Mouse (Mus musculus): Measurements from ENCODE around the gene Mob3b. TPM values are rescaled to one million over a fixed set of nuclear protein-coding genes. Genes with fewer than 3 reads are reported as not detected.
"Not testable (repeated sequence)": the region's sequence is repeated elsewhere in the genome, so short reads cannot be mapped to it uniquely, and the experiment has no call there.

Gene Mob3b
- polyA plus RNA-seq, 1 experiment from 2014 or later: 8.4 TPM

GRCm38 (mm10) chr4:34907026-34907425 is 250.3 kb downstream of the Mob3b start:
- Histone ChIP-seq H3K36me3 (no peaks in the 10 kb centered on the region), H3K4me3 (no peak overlapping the region), H3K27me3 (replicated peaks) (no peaks in the 10 kb centered on the region), H3K9me3 (no peaks in the 10 kb centered on the region), H3K27ac (no peak overlapping the region), H3K4me1 (no peaks in the 10 kb centered on the region), H3K9ac (no peak overlapping the region), H3K4me2 (replicated peaks) (no peak overlapping the region)
- ATAC-seq (ENCODE audit: low FRiP score, low read depth): no peak
- 49% methylated on average over 14 of the region's 14 CpGs for WGBS

GRCm38 (mm10) chr4:34906151-34906550 is 251.1 kb downstream of the Mob3b start:
- no peak for ATAC-seq (ENCODE audit: low FRiP score, low read depth)
- 82% methylated on average over 4 of the region's 4 CpGs for WGBS

GRCm38 (mm10) chr4:34905396-34905795 is 251.9 kb downstream of the Mob3b start:
- H3K9me3 ChIP-seq: no peaks in the 10 kb centered on the region
- WGBS: 65% methylated on average over 5 of the region's 5 CpGs

More at GRCm38 (mm10) chr4:34906151-34906550, 251.1 kb downstream of the Mob3b start:
- no peaks in the 10 kb centered on the region for H3K9me3 ChIP-seq
- H3K27ac ChIP-seq: no peak overlapping the region
- no peak overlapping the region for H3K4me2 ChIP-seq (replicated peaks)
- H3K4me1 ChIP-seq: no peaks in the 10 kb centered on the region
- H3K27me3 ChIP-seq (replicated peaks): no peaks in the 10 kb centered on the region
- H3K9ac ChIP-seq: no peak overlapping the region
- H3K36me3 ChIP-seq: no peaks in the 10 kb centered on the region
- no peak overlapping the region for H3K4me3 ChIP-seq

GRCm38 (mm10) chr4:34901582-34901981 is 255.7 kb downstream of the Mob3b start:
- H3K4me2 ChIP-seq (replicated peaks); H3K4me3 ChIP-seq; H3K4me1 ChIP-seq; H3K27me3 ChIP-seq (replicated peaks); H3K27ac ChIP-seq; ATAC-seq (ENCODE audit: low FRiP score, low read depth); H3K9ac ChIP-seq; H3K9me3 ChIP-seq; H3K36me3 ChIP-seq: not testable (repeated sequence)
- WGBS: 80% methylated on average over 3 of the region's 3 CpGs

More at GRCm38 (mm10) chr4:34905396-34905795, 251.9 kb downstream of the Mob3b start:
- H3K36me3 ChIP-seq: no peaks in the 10 kb centered on the region
- no peak overlapping the region for H3K9ac ChIP-seq
- no peaks in the 10 kb centered on the region for H3K27me3 ChIP-seq (replicated peaks)
- no peaks in the 10 kb centered on the region for H3K4me1 ChIP-seq
- H3K4me3 ChIP-seq: no peak overlapping the region
- ATAC-seq (ENCODE audit: low FRiP score, low read depth): no peak
- no peak overlapping the region for H3K27ac ChIP-seq
- H3K4me2 ChIP-seq (replicated peaks): no peak overlapping the region

- Histone ChIP-seq H3K36me3 (no peaks in the 10 kb centered on the region), H3K27me3 (replicated peaks) (no peaks in the 10 kb centered on the region), H3K4me3 (no peak overlapping the region), H3K9ac (no peak overlapping the region), H3K9me3 (no peaks in the 10 kb centered on the region), H3K4me2 (replicated peaks) (no peak overlapping the region), H3K27ac (no peak overlapping the region), H3K4me1 (no peaks in the 10 kb centered on the region)
- ATAC-seq (ENCODE audit: low FRiP score, low read depth): no peak
- 78% methylated on average over 4 of the region's 4 CpGs for WGBS
Measured at GRCm38 (mm10) chr4:34901166-34901565, 256.1 kb downstream of the Mob3b start.

- no peak overlapping the region for H3K4me2 ChIP-seq (replicated peaks)
- no peaks in the 10 kb centered on the region for H3K4me1 ChIP-seq
- H3K9ac ChIP-seq: no peak overlapping the region
- no peaks in the 10 kb centered on the region for H3K36me3 ChIP-seq
- WGBS: 66% methylated on average over 9 of the region's 9 CpGs
- no peak for ATAC-seq (ENCODE audit: low FRiP score, low read depth)
- no peak overlapping the region for H3K27ac ChIP-seq
- no peak overlapping the region for H3K4me3 ChIP-seq
- no peaks in the 10 kb centered on the region for H3K9me3 ChIP-seq
- H3K27me3 ChIP-seq (replicated peaks): no peaks in the 10 kb centered on the region
Measured at GRCm38 (mm10) chr4:34900155-34900554, 257.1 kb downstream of the Mob3b start.

GRCm38 (mm10) chr4:34899322-34899721 is 258.0 kb downstream of the Mob3b start:
- Histone ChIP-seq H3K4me1 (no peaks in the 10 kb centered on the region), H3K9ac (no peak overlapping the region), H3K4me2 (replicated peaks) (no peak overlapping the region), H3K27me3 (replicated peaks) (no peaks in the 10 kb centered on the region), H3K27ac (no peak overlapping the region), H3K36me3 (no peaks in the 10 kb centered on the region), H3K9me3 (no peaks in the 10 kb centered on the region), H3K4me3 (no peak overlapping the region)
- WGBS: 95% methylated on average over 1 of the region's 1 CpGs
- ATAC-seq (ENCODE audit: low FRiP score, low read depth): no peak

Other genes with a start within 250 kb of the Mob3b start
- 0.34 TPM in 1 of 2 replicates, not detected in the other for gene Ifnk, start 5.4 kb downstream of the Mob3b start, polyA plus RNA-seq (2016; fragmentation: Nextera tagmentation; extraction: Ambion mirVana)
- 34.6 and 34.8 TPM in 2 replicates for gene C9orf72, start 68.7 kb upstream of the Mob3b start, polyA plus RNA-seq (2016; fragmentation: Nextera tagmentation; extraction: Ambion mirVana)

Measured in neural tube, embryonic 12.5 days (tissue).